Mouse (Mus musculus): ENCODE results near the gene Rab32.
A peak's percentile ranks its signal among the peaks of the same experiment; 100 is the strongest.
"Not testable (repeated sequence)": the region's sequence is repeated elsewhere in the genome, so short reads cannot be mapped to it uniquely, and the experiment has no call there.

Rab32 gene

GRCm38 (mm10) chr10:10557570-10558336, at the start of gene Rab32:
Gene Rab32, minus strand, starts transcription at chr10:10558265.
- DNase-seq (ENCODE audit: low spot score in 2 of 2): peak; percentile 61 to 75

- DNase-seq (ENCODE audit: low spot score in 2 of 2): no peak
Measured at GRCm38 (mm10) chr10:10600771-10601170, 42.7 kb upstream of the Rab32 start.

GRCm38 (mm10) chr10:10597495-10597894, 39.4 kb upstream of the Rab32 start:
- DNase-seq (ENCODE audit: low spot score in 2 of 2): not testable (repeated sequence)

GRCm38 (mm10) chr10:10580811-10581210, 22.7 kb upstream of the Rab32 start:
- no peak for DNase-seq (ENCODE audit: low spot score in 2 of 2)

GRCm38 (mm10) chr10:10579821-10580220, 21.8 kb upstream of the Rab32 start:
- no peak for DNase-seq (ENCODE audit: low spot score in 2 of 2)

GRCm38 (mm10) chr10:10558337-10558711, 259 bp upstream of the Rab32 start:
- DNase-seq (ENCODE audit: low spot score in 2 of 2): no peak

- no peak for DNase-seq (ENCODE audit: low spot score in 2 of 2)
Measured at GRCm38 (mm10) chr10:10557085-10557484, 980 bp downstream of the Rab32 start.

- DNase-seq (ENCODE audit: low spot score in 2 of 2): no peak
Measured at GRCm38 (mm10) chr10:10555676-10556075, 2.4 kb downstream of the Rab32 start.

- no peak for DNase-seq (ENCODE audit: low spot score in 2 of 2)
Measured at GRCm38 (mm10) chr10:10555221-10555620, 2.8 kb downstream of the Rab32 start.

- no peak for DNase-seq (ENCODE audit: low spot score in 2 of 2)
Measured at GRCm38 (mm10) chr10:10550134-10550533, 7.9 kb downstream of the Rab32 start.

GRCm38 (mm10) chr10:10546623-10547022, 11.4 kb downstream of the Rab32 start:
- DNase-seq (ENCODE audit: low spot score in 2 of 2): no peak

GRCm38 (mm10) chr10:10544955-10545354, 13.1 kb downstream of the Rab32 start:
- no peak for DNase-seq (ENCODE audit: low spot score in 2 of 2)
